Mouse (Mus musculus) spleen, adult 2 months (tissue): ENCODE results near the gene Klk9. TPM values are rescaled to one million over a fixed set of nuclear protein-coding genes. Genes with fewer than 3 reads are reported as not detected.
A peak's percentile ranks its signal among the peaks of the same experiment; 100 is the strongest.

Source experiments
- DNase-seq, 2 experiments: peaks; one replicate each; pipeline versions ENCODE4 v3.0.0 to v3.0.0-alpha.2; 2012 to 2021; ENCODE audit warnings: low spot score in 2 of 2, low read depth in 1 of 2
- H3K27ac ChIP-seq: fragments of 200-500 bp; 2 replicates; pipeline ENCODE4 v1.5.1; 2012; ENCODE audit warnings: low read length, inconsistent platforms; ENCODE audit not compliant: insufficient read depth
- H3K27me3 ChIP-seq: fragments of 200-500 bp; 2 replicates; pipeline ENCODE4 v1.6.1; 2012; ENCODE audit warnings: mild to moderate bottlenecking, moderate library complexity, low read length, inconsistent platforms; ENCODE audit not compliant: control insufficient read depth, insufficient read depth
- H3K36me3 ChIP-seq: fragments of 200-500 bp; 2 replicates; pipeline ENCODE4 v1.6.1; 2012; ENCODE audit warnings: mild to moderate bottlenecking, low read length, inconsistent platforms; ENCODE audit not compliant: control insufficient read depth, insufficient read depth
- H3K4me1 ChIP-seq: fragments of 200-500 bp; 2 replicates; pipeline ENCODE4 v1.6.1; 2011; ENCODE audit warnings: inconsistent platforms; ENCODE audit not compliant: control insufficient read depth, insufficient read depth, insufficient read length
- H3K4me3 ChIP-seq: fragments of 200-500 bp; 2 replicates; pipeline ENCODE4 v1.5.1; 2011; ENCODE audit warnings: mild to moderate bottlenecking, inconsistent platforms; ENCODE audit not compliant: insufficient read depth, insufficient read length; ENCODE audit errors: extremely low read depth
- CTCF ChIP-seq: fragments of 200-500 bp; IDR thresholded peaks from 2 replicates; pipeline ENCODE4 v1.5.1; 2011; ENCODE audit warnings: mild to moderate bottlenecking, inconsistent platforms; ENCODE audit not compliant: insufficient read depth, insufficient read length, insufficient replicate concordance; ENCODE audit errors: extremely low read depth
- POLR2A ChIP-seq: fragments of 200-500 bp; IDR thresholded peaks from 2 replicates; pipeline ENCODE4 v1.6.1; 2011; ENCODE audit warnings: low read depth, low read length, inconsistent platforms
- WGBS: fragments of 180-500 bp; shearing (Covaris S2); methylation state at CpG from one replicate; pipeline ENCODE4 v1.1.7; 2018; 5-methylcytosine and 5-hydroxymethylcytosine counted together
- polyA plus RNA-seq: library from polyadenylated mRNA; depleted of rRNA; stranded (reverse); fragments of >200 nt; gene quantifications from 2 replicates; pipeline ENCODE4 v1.2.3, GENCODE M21; 2012

The Klk9 gene
- polyA plus RNA-seq, 1 experiment = not detected

- Histone ChIP-seq H3K27me3 (no peaks in the 10 kb centered on the region), H3K36me3 (no peaks in the 10 kb centered on the region), H3K27ac (no peak overlapping the region), H3K4me3 (no peak overlapping the region), H3K4me1 (no peaks in the 10 kb centered on the region)
- TF ChIP-seq POLR2A (no peak), CTCF (no peak)
- WGBS = 60% methylated on average over 2 of the region's 2 CpGs
- no peak for DNase-seq
Measured at GRCm38 (mm10) chr7:43789295-43789694, 2.4 kb upstream of the Klk9 start.

- no peaks in the 10 kb centered on the region for H3K36me3 ChIP-seq
- no peak for DNase-seq
- H3K4me3 ChIP-seq = no peak overlapping the region
- H3K27ac ChIP-seq = no peak overlapping the region
- WGBS = 41% methylated on average over 8 of the region's 8 CpGs
- no peaks in the 10 kb centered on the region for H3K27me3 ChIP-seq
- no peak for TF ChIP-seq CTCF
- TF ChIP-seq POLR2A = no peak
- H3K4me1 ChIP-seq = no peaks in the 10 kb centered on the region; the same call in 1 of the 2 replicates
Measured at GRCm38 (mm10) chr7:43796355-43796754, 4.7 kb downstream of the Klk9 start.

- WGBS = under 1% methylated on average over 28 of the region's 28 CpGs
- no peaks in the 10 kb centered on the region; the same call in 1 of the 2 replicates for H3K4me1 ChIP-seq
- peak in 1 of 2 experiments; percentile 26 for DNase-seq
- no peaks in the 10 kb centered on the region for H3K27me3 ChIP-seq
- peak within 1 kb of the TSS; percentile 59; the same call in 1 of the 2 replicates for H3K4me3 ChIP-seq
- TF ChIP-seq CTCF (no peak), POLR2A (no peak)
- no peaks in the 10 kb centered on the region for H3K36me3 ChIP-seq
- H3K27ac ChIP-seq = no peak within 1 kb of the TSS
Measured at GRCm38 (mm10) chr7:43797333-43797769, 5.7 kb downstream of the Klk9 start, which contains the start of gene Klk8. Gene Klk8, plus strand, starts transcription at chr7:43797577.

GRCm38 (mm10) chr7:43797844-43798462, 6.3 kb downstream of the Klk9 start:
- Histone ChIP-seq H3K4me1 (no peaks in the 10 kb centered on the region; the same call in 1 of the 2 replicates), H3K36me3 (no peaks in the 10 kb centered on the region), H3K4me3 (peak overlapping the region; percentile 59; the same call in 1 of the 2 replicates), H3K27me3 (no peaks in the 10 kb centered on the region), H3K27ac (no peak overlapping the region)
- DNase-seq = no peak
- no peak for TF ChIP-seq POLR2A
- 8% methylated on average over 13 of the region's 13 CpGs for WGBS

GRCm38 (mm10) chr7:43799876-43800275, 8.2 kb downstream of the Klk9 start:
- no peak for DNase-seq
- Histone ChIP-seq H3K4me3 (no peak overlapping the region), H3K27ac (no peak overlapping the region), H3K36me3 (no peaks in the 10 kb centered on the region), H3K4me1 (no peaks in the 10 kb centered on the region; the same call in 1 of the 2 replicates), H3K27me3 (no peaks in the 10 kb centered on the region)
- 79% methylated on average over 7 of the region's 7 CpGs for WGBS
- TF ChIP-seq CTCF (no peak), POLR2A (no peak)

- no peak within 1 kb of the TSS for H3K4me3 ChIP-seq
- no peak for DNase-seq
- no peaks in the 10 kb centered on the region for H3K27me3 ChIP-seq
- no peaks in the 10 kb centered on the region for H3K36me3 ChIP-seq
- H3K27ac ChIP-seq = no peak within 1 kb of the TSS
- 58% methylated on average over 5 of the region's 5 CpGs for WGBS
- no peak for TF ChIP-seq CTCF
- no peak for TF ChIP-seq POLR2A
- H3K4me1 ChIP-seq = no peaks in the 10 kb centered on the region
Measured at GRCm38 (mm10) chr7:43810994-43811393, 19.3 kb downstream of the Klk9 start, which contains the start of gene Klk7. Gene Klk7, plus strand, starts transcription at chr7:43811294.

- no peak for DNase-seq
- 86% methylated on average over 7 of the region's 7 CpGs for WGBS
- Histone ChIP-seq H3K36me3 (no peaks in the 10 kb centered on the region), H3K4me1 (no peaks in the 10 kb centered on the region), H3K4me3 (no peak overlapping the region), H3K27ac (no peak overlapping the region), H3K27me3 (no peaks in the 10 kb centered on the region)
- TF ChIP-seq POLR2A = no peak
- TF ChIP-seq CTCF = no peak
Measured at GRCm38 (mm10) chr7:43815211-43815610, 23.5 kb downstream of the Klk9 start.
